Mouse (Mus musculus): ENCODE measurements around the gene Epha4.

Gene Epha4

DNA sequence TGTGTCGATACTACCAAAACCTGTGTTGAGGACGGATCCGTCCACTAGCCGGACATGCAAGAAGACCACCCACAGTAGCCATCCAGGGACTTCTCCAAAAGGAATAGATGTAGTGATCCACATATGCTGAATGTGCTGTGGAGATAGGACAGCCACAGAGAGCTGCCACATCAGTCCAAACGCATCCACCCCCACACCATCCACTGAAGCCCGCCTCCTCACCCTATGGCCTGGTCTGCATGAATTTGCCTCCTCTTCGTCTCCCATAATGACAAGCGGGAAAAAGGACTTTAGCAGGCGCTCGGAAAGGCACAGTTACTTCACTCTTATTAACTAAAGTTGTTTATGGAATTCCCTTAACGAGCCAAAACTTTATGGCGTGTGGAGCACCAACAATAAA, 68.5 kb downstream of the Epha4 start:
- in situ Hi-C loops (cut with MseI, MboI): no loop called here

DNA sequence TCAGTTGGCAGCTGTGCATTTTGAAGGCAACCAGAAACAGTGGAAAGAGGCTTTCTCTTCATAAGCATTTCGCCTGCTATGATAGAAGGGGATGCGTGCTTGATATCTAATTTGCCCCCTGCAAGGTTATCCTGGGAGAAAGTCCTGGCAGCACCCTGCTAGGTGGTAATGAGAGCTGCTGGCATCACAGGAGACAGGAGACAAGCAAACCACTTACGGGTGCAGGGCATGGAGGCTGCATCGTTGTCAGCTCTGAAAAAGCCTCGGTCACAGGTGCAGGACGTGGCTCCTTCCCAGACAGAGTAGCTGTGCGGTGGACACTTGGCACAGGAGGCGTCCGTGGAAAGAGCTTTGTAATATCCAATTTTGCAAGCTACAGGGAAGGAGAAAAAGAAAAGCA, 70.2 kb downstream of the Epha4 start:
- in situ Hi-C loops (cut with MseI, MboI): no loop called here

DNA sequence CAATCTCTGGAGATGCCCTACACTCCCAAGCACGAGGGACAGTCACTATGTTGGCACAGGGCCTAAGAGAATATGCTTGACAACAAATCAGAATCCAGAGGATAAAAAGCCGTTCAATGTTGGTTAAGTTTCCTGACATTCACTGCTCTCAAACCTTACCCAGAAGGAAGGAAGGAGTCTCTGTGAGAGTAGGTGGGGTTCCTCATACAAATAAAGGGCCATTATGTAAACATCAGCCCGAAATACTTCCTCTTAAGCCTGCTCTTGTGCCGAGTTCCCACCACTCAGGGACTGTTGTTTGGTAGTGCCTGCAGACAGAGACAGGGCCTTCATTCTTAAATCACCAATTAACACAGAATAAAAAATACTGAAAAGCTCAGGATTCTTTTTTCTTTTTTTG, 72.9 kb downstream of the Epha4 start:
- in situ Hi-C loops (cut with MseI, MboI): no loop called here

- in situ Hi-C loops (cut with MseI, MboI): no loop called here
Measured at GRCm38 (mm10) chr1:77441401-77441800, 73.5 kb downstream of the Epha4 start.

- in situ Hi-C loops (cut with MseI, MboI): no loop called here
Measured at GRCm38 (mm10) chr1:77440512-77440911, 74.4 kb downstream of the Epha4 start.

GRCm38 (mm10) chr1:77439383-77440074, 75.4 kb downstream of the Epha4 start:
- in situ Hi-C loops (cut with MseI, MboI): no loop called here

DNA sequence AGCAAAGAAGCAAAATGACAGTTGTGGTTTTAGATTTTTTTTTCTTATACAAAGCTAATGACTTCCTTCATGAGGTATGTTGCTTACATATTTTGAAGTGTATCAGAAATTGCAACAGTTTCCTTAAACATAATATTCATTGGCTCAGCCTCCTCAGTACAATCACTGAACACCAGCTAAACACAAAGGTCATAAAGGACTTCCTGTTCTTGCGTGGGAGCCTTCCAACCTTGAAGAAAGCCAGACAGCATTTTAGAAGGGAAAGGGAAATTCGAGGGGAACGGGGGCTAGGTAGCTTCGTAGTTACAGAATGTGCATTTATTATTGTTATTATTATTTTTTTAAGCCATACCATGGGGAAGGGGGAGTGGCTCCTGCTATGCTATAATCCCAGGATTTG, 76.2 kb downstream of the Epha4 start:
- in situ Hi-C loops (cut with MseI, MboI): no loop called here

- in situ Hi-C loops (cut with MseI, MboI): no loop called here
Measured at GRCm38 (mm10) chr1:77437881-77438610, 76.8 kb downstream of the Epha4 start.

GRCm38 (mm10) chr1:77435045-77435444, 79.8 kb downstream of the Epha4 start:
- in situ Hi-C loops (cut with MseI, MboI): no loop called here

GRCm38 (mm10) chr1:77433148-77433547, 81.7 kb downstream of the Epha4 start:
- in situ Hi-C loops (cut with MseI, MboI): no loop called here

- in situ Hi-C loops (cut with MseI, MboI): no loop called here
Measured at GRCm38 (mm10) chr1:77432489-77432888, 82.4 kb downstream of the Epha4 start.

DNA sequence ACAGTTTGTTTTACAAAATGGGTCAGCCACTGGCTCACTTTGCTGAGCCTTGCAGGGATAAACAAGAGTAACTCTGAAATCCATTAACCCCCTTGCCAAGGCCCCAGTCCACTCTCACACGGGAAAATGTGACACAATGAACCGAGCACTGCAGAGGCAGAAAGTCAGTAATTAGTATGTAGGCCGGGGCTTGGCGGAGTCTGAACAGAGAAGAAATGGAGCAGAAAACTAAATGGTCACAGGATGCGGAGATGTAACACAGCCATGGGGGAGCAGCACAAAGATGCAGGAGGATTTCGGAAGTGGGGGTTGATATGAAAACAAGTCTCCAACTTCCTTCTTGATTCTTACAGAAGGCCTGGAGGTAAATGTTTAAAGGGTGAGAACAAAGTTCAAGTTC, 85.7 kb downstream of the Epha4 start:
- in situ Hi-C loops (cut with MseI, MboI): no loop called here

GRCm38 (mm10) chr1:77426956-77427355, 87.9 kb downstream of the Epha4 start:
- in situ Hi-C loops (cut with MseI, MboI): no loop called here

GRCm38 (mm10) chr1:77425171-77425570, 89.7 kb downstream of the Epha4 start:
- in situ Hi-C loops (cut with MseI, MboI): no loop called here

- in situ Hi-C loops (cut with MseI, MboI): no loop called here
Measured at GRCm38 (mm10) chr1:77421081-77421480, 93.8 kb downstream of the Epha4 start.

- in situ Hi-C loops (cut with MseI, MboI): no loop called here
Measured at GRCm38 (mm10) chr1:77420348-77420747, 94.5 kb downstream of the Epha4 start.

GRCm38 (mm10) chr1:77416872-77417271, 98.0 kb downstream of the Epha4 start:
- in situ Hi-C loops (cut with MseI, MboI): no loop called here

DNA sequence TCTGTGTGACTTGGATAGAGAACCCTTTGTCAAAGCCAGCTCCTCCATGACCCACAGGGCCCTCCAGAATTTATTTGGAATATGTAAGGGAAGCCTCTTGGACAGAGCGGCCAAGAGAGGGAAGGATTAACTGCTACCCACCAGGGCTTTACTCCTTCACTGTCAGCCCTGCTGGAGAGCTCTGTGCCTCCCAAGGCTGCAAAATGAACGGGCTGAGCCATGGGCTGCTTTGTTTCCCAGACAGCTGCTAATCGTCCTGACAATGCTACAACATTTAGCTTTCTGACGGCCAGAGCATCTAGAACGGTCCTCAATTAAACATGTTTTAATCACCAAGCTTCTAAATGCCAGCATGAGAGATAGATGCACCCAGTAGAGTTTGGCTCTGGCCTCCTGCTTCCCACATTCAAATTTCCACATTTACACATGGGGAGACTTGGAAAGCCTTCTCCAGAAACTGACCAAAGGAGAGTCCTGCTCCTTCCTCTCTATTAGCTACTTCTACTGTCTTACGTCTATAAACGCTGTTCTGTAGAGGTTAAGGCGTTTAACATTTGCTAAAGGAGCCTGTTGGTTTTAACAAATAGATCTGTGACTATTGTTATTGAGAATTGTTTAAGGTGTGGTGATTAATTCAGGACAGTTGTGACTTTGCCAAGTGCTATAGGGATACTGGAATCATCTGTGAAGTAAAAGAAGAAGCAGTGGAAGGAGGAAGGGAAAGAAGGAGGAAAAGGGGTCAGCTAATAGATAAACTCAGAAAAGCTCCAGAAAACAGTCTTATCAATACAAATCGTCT, 101.8 kb downstream of the Epha4 start:
- in situ Hi-C loops (cut with MseI, MboI): no loop called here

- in situ Hi-C loops (cut with MseI, MboI): no loop called here
Measured at GRCm38 (mm10) chr1:77412285-77412684, 102.6 kb downstream of the Epha4 start.

- in situ Hi-C loops (cut with MseI, MboI): no loop called here
Measured at GRCm38 (mm10) chr1:77411222-77411621, 103.7 kb downstream of the Epha4 start.

DNA sequence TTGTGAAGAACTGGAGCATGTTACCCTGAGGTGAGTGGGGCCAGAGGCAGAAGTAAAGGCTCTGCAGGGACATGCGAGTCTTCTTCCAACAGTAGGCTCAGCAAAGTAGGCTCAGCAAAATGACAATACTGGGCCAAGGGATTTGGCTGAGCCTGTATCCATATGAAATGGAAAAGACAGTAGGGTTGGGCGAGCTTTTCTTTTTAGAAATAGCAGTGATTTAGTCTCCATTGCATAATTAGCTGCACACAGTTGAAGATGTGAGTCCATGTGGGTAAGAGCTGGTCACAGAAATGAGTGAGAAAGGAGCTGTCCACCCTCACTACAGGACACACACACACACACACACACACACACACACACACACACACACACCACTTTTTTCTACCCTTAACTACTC, 104.2 kb downstream of the Epha4 start:
- in situ Hi-C loops (cut with MseI, MboI): no loop called here

DNA sequence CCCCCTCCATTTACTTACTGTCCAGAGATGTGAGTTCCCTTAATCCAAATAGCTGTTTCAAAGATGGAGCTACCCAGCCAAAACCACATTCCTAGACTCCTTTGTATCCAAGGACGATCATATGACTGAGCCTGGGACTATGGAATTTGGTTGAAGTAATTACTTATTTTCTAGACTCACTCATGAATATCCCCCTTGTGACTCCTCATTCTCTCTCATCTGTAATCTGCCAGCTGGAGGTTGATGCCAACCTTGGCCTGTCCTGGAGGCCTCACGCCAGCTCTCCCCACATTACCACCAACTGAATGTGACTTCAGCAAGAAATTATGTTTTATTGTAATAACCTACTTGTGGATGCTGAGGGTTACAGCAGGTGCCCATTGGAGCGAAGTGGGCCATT, 104.7 kb downstream of the Epha4 start:
- in situ Hi-C loops (cut with MseI, MboI): no loop called here

GRCm38 (mm10) chr1:77409509-77409908, 105.4 kb downstream of the Epha4 start:
- in situ Hi-C loops (cut with MseI, MboI): no loop called here
